Mouse (Mus musculus) neural tube, embryonic 12.5 days (tissue): Measurements from ENCODE around the gene Serpine1. TPM values are rescaled to one million over a fixed set of nuclear protein-coding genes. Genes with fewer than 3 reads are reported as not detected.
A peak's percentile ranks its signal among the peaks of the same experiment; 100 is the strongest.
"Not testable (repeated sequence)": the region's sequence is repeated elsewhere in the genome, so short reads cannot be mapped to it uniquely, and the experiment has no call there.

ENCODE experiments used
- ATAC-seq: fragments of 200-750 bp; cut with Nextera tagmentation; 2 replicates; pipeline ENCODE4 v1.8.0; 2017; ENCODE audit warnings: low read depth, mild to moderate bottlenecking, moderate TSS enrichment, moderate library complexity; ENCODE audit not compliant: low FRiP score
- H3K27ac ChIP-seq: fragments of 300-500 bp; sonication (generic); 2 replicates; pipeline ENCODE4 v1.5.1; 2016
- H3K27me3 ChIP-seq: fragments of 300-500 bp; sonication (generic); replicated peaks from 2 replicates; pipeline ENCODE4 v1.6.1; 2016; ENCODE audit warnings: mild to moderate bottlenecking
- H3K36me3 ChIP-seq: fragments of 300-500 bp; sonication (generic); 2 replicates; pipeline ENCODE4 v1.6.1; 2016; ENCODE audit warnings: mild to moderate bottlenecking
- H3K4me1 ChIP-seq: fragments of 300-500 bp; sonication (generic); 2 replicates; pipeline ENCODE4 v1.6.1; 2016
- H3K4me2 ChIP-seq: fragments of 300-500 bp; sonication (generic); replicated peaks from 2 replicates; pipeline ENCODE4 v1.6.1; 2016; ENCODE audit warnings: mild to moderate bottlenecking
- H3K4me3 ChIP-seq: fragments of 300-500 bp; sonication (generic); 2 replicates; pipeline ENCODE4 v1.5.1; 2016
- H3K9ac ChIP-seq: fragments of 300-500 bp; sonication (generic); 2 replicates; pipeline ENCODE4 v1.6.1; 2016; ENCODE audit warnings: mild to moderate bottlenecking
- H3K9me3 ChIP-seq: fragments of 300-500 bp; sonication (generic); 2 replicates; pipeline ENCODE4 v1.6.1; 2016; ENCODE audit warnings: mild to moderate bottlenecking
- WGBS: fragments of 180-500 bp; shearing (Covaris S2); methylation state at CpG from one replicate; pipeline ENCODE4 v1.1.7; 2016; 5-methylcytosine and 5-hydroxymethylcytosine counted together
- polyA plus RNA-seq: library from polyadenylated mRNA; unstranded; fragments of >200 nt; fragmentation: Nextera tagmentation; extraction: Ambion mirVana; gene quantifications from 2 replicates; pipeline ENCODE4 v1.2.1, GENCODE M21; 2016

The Serpine1 gene
- 0.11 and 0.23 TPM in 2 replicates for polyA plus RNA-seq

- H3K9ac ChIP-seq = peak within 1 kb of the TSS; percentile 33; the same call in 1 of the 2 replicates
- H3K4me2 ChIP-seq = peak within 1 kb of the TSS; percentile 51
- ATAC-seq = 0 out of 2 replicates have a peak, but pooled peaks have one; percentile 48
- H3K9me3 ChIP-seq = no peaks in the 10 kb centered on the region
- 23% methylated on average over 23 of the region's 23 CpGs for WGBS
- 0 out of 2 replicates have a peak, but pooled peaks cover 6% of the 10 kb centered on the region for H3K4me1 ChIP-seq
- no peaks in the 10 kb centered on the region for H3K27me3 ChIP-seq
- no peaks in the 10 kb centered on the region for H3K36me3 ChIP-seq
- no peak within 1 kb of the TSS for H3K27ac ChIP-seq
- H3K4me3 ChIP-seq = peak within 1 kb of the TSS; percentile 18; the same call in 1 of the 2 replicates
These were observed at the start of gene Serpine1 for GRCm38 (mm10) chr5:137072079-137072960. TSS of gene Serpine1 (minus strand) at chr5:137072268.

- Histone ChIP-seq H3K27ac (no peak overlapping the region), H3K4me1 (peaks cover 10% of the 10 kb centered on the region; the same call in 1 of the 2 replicates), H3K4me2 (no peak overlapping the region), H3K36me3 (no peaks in the 10 kb centered on the region), H3K4me3 (no peak overlapping the region), H3K27me3 (no peaks in the 10 kb centered on the region), H3K9me3 (no peaks in the 10 kb centered on the region), H3K9ac (no peak overlapping the region)
- 85% methylated on average over 4 of the region's 4 CpGs for WGBS
- ATAC-seq = no peak
These were observed 49.2 kb upstream of the Serpine1 start for GRCm38 (mm10) chr5:137121280-137121679.

- WGBS = 79% methylated on average over 4 of the region's 4 CpGs
- no peak overlapping the region for H3K27ac ChIP-seq
- H3K9me3 ChIP-seq = no peaks in the 10 kb centered on the region
- ATAC-seq = no peak
- peaks cover 16% of the 10 kb centered on the region for H3K4me1 ChIP-seq
- H3K27me3 ChIP-seq = no peaks in the 10 kb centered on the region
- no peak overlapping the region for H3K4me2 ChIP-seq
- H3K4me3 ChIP-seq = no peak overlapping the region
- H3K36me3 ChIP-seq = peaks cover 4% of the 10 kb centered on the region; the same call in 1 of the 2 replicates
- no peak overlapping the region for H3K9ac ChIP-seq
These were observed 46.8 kb upstream of the Serpine1 start for GRCm38 (mm10) chr5:137118878-137119277.

- Histone ChIP-seq H3K36me3 (peaks cover 13% of the 10 kb centered on the region; the same call in 1 of the 2 replicates), H3K4me1 (peaks cover 16% of the 10 kb centered on the region)
- H3K27ac ChIP-seq, H3K4me3 ChIP-seq, H3K9ac ChIP-seq, H3K9me3 ChIP-seq, ATAC-seq, H3K27me3 ChIP-seq, H3K4me2 ChIP-seq: not testable (repeated sequence)
- whole genome bisulfite sequencing = 88% methylated on average over 3 of the region's 3 CpGs
These were observed 45.9 kb upstream of the Serpine1 start for GRCm38 (mm10) chr5:137117994-137118393.

- Histone ChIP-seq H3K4me1 (peaks cover 10% of the 10 kb centered on the region), H3K36me3 (peaks cover 19% of the 10 kb centered on the region), H3K27ac (no peak overlapping the region), H3K4me2 (no peak overlapping the region), H3K27me3 (no peaks in the 10 kb centered on the region), H3K9me3 (no peaks in the 10 kb centered on the region), H3K4me3 (no peak overlapping the region), H3K9ac (no peak overlapping the region)
- 84% methylated on average over 2 of the region's 2 CpGs for WGBS
- no peak for ATAC-seq
These were observed 44.9 kb upstream of the Serpine1 start for GRCm38 (mm10) chr5:137116987-137117386.

- no peaks in the 10 kb centered on the region for H3K9me3 ChIP-seq
- peak within 1 kb of the TSS; percentile 52 for H3K4me3 ChIP-seq
- no peaks in the 10 kb centered on the region for H3K27me3 ChIP-seq
- no peak for ATAC-seq
- H3K9ac ChIP-seq = peak within 1 kb of the TSS; percentile 61
- peaks cover 10% of the 10 kb centered on the region for H3K4me1 ChIP-seq
- 12% methylated on average over 29 of the region's 29 CpGs for WGBS
- H3K27ac ChIP-seq = no peak within 1 kb of the TSS
- H3K36me3 ChIP-seq = peaks cover 19% of the 10 kb centered on the region
- peak within 1 kb of the TSS; percentile 68 for H3K4me2 ChIP-seq
These were observed 44.1 kb upstream of the Serpine1 start, which contains the start of gene Trim56 for GRCm38 (mm10) chr5:137115866-137116847. TSS of gene Trim56 (minus strand) at chr5:137116209.

- peak overlapping the region; percentile 52; the same call in 1 of the 2 replicates for H3K4me3 ChIP-seq
- H3K4me1 ChIP-seq = peaks cover 10% of the 10 kb centered on the region
- H3K9me3 ChIP-seq = no peaks in the 10 kb centered on the region
- H3K4me2 ChIP-seq = peak overlapping the region; percentile 68
- H3K9ac ChIP-seq = no peak overlapping the region
- no peaks in the 10 kb centered on the region for H3K27me3 ChIP-seq
- no peak for ATAC-seq
- no peak overlapping the region for H3K27ac ChIP-seq
- WGBS = 89% methylated on average over 9 of the region's 9 CpGs
- peaks cover 19% of the 10 kb centered on the region for H3K36me3 ChIP-seq
These were observed 43.0 kb upstream of the Serpine1 start for GRCm38 (mm10) chr5:137114891-137115561.

- 78% methylated on average over 5 of the region's 5 CpGs for WGBS
These were observed 39.7 kb upstream of the Serpine1 start for GRCm38 (mm10) chr5:137111542-137112408.

GRCm38 (mm10) chr5:137110863-137111262 is 38.8 kb upstream of the Serpine1 start:
- WGBS = 91% methylated on average over 12 of the region's 12 CpGs
- ATAC-seq = no peak
- H3K4me1 ChIP-seq = peaks cover 2% of the 10 kb centered on the region

More at GRCm38 (mm10) chr5:137111542-137112408, 39.7 kb upstream of the Serpine1 start:
- Histone ChIP-seq H3K4me1 (peaks cover 10% of the 10 kb centered on the region), H3K9ac (no peak overlapping the region), H3K27me3 (no peaks in the 10 kb centered on the region), H3K27ac (no peak overlapping the region), H3K36me3 (peaks cover 19% of the 10 kb centered on the region), H3K4me2 (no peak overlapping the region), H3K9me3 (no peaks in the 10 kb centered on the region), H3K4me3 (no peak overlapping the region)
- ATAC-seq = no peak

GRCm38 (mm10) chr5:137109941-137110593 is 38.0 kb upstream of the Serpine1 start:
- no peak overlapping the region for H3K4me3 ChIP-seq
- H3K9me3 ChIP-seq = no peaks in the 10 kb centered on the region
- H3K4me1 ChIP-seq = no peaks in the 10 kb centered on the region; the same call in 1 of the 2 replicates
- H3K36me3 ChIP-seq = peaks cover 19% of the 10 kb centered on the region
- H3K4me2 ChIP-seq = no peak overlapping the region
- ATAC-seq = no peak
- H3K27me3 ChIP-seq = no peaks in the 10 kb centered on the region
- WGBS = 60% methylated on average over 25 of the region's 25 CpGs
- no peak overlapping the region for H3K27ac ChIP-seq
- no peak overlapping the region for H3K9ac ChIP-seq

More at GRCm38 (mm10) chr5:137110863-137111262, 38.8 kb upstream of the Serpine1 start:
- H3K4me3 ChIP-seq = no peak overlapping the region
- no peaks in the 10 kb centered on the region for H3K9me3 ChIP-seq
- H3K36me3 ChIP-seq = peaks cover 19% of the 10 kb centered on the region
- H3K9ac ChIP-seq = no peak overlapping the region
- H3K27ac ChIP-seq = no peak overlapping the region
- H3K27me3 ChIP-seq = no peaks in the 10 kb centered on the region
- H3K4me2 ChIP-seq = no peak overlapping the region
